In the genomic region with DNA sequence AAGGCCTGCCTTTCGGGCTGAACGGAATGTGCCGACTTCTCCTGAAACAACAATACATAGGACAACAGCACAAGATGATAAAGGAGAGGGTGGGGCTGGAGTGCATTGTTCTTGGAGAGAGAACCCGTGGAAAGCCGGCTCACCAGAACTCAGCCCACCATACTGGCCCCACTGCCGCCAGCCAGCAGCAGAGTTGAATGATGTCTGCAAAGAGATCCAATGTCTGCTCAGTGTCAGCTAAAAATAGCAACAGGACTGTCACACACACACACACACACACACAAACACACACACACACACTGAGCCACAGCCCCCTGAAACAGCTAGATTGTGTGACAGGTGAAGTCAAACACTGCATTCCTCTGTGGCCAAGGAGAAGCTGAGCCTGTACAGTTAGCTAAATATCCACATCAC, we compare ENCODE assay signal across 13 mouse cellular contexts. TPM values are rescaled to one million over a fixed set of nuclear protein-coding genes. Genes with fewer than 3 reads are reported as not detected.
DNase-seq lines count a peak whose midpoint lies in the region; ATAC-seq and TF ChIP-seq lines count a peak whose summit lies in the region.
"Had no signal": no experiment of that assay in that cellular context is flagged by ENCODE, and none has a peak within 500 bp of the region (broad histone marks: within the 10 kb centered on the region; RNA-seq: fewer than 3 reads in every experiment).

No protein-coding gene starts in this region.

- no peak for TF ChIP-seq CTCF in kidney, postnatal 0 days (IDR thresholded peaks at IDR 0.05; ENCODE audit: low read depth)
- TF ChIP-seq CTCF in embryonic fibroblast, embryonic 13.5 days (IDR thresholded peaks at IDR 0.05; ENCODE audit: borderline replicate concordance, insufficient read depth, low read length), result no peak

- H3K4me2 ChIP-seq in kidney, postnatal 0 days (ENCODE audit: low read length), result no peak overlapping the region
- peak overlapping the region; percentile 19; the same call in 1 of the 2 replicates for H3K4me2 ChIP-seq in midbrain, embryonic 16.5 days (ENCODE audit: low read length)
- H3K4me2 ChIP-seq: limb, embryonic 13.5 days had no signal

- no peaks in the 10 kb centered on the region for H3K9me3 ChIP-seq in kidney, postnatal 0 days (replicated peaks; ENCODE audit: low read length)
- H3K9me3 ChIP-seq in midbrain, embryonic 16.5 days (replicated peaks; ENCODE audit: control insufficient read depth, low read length, poor library complexity, severe bottlenecking), result no peaks in the 10 kb centered on the region
- H3K9me3 ChIP-seq: limb, embryonic 13.5 days had no signal

- H3K4me3 ChIP-seq in kidney, postnatal 0 days (replicated peaks; ENCODE audit: low read depth, low read length), result no peak overlapping the region
- H3K4me3 ChIP-seq in embryonic fibroblast, embryonic 13.5 days (ENCODE audit: insufficient read depth, low read length), result no peak overlapping the region
- no peak overlapping the region for H3K4me3 ChIP-seq in midbrain, embryonic 16.5 days (ENCODE audit: low read depth, low read length)
- H3K4me3 ChIP-seq: limb, embryonic 13.5 days had no signal

- no peak overlapping the region for H3K9ac ChIP-seq in kidney, postnatal 0 days (ENCODE audit: low read depth, low read length)
- H3K9ac ChIP-seq in midbrain, embryonic 16.5 days (ENCODE audit: low read depth, low read length), result no peak overlapping the region
- H3K9ac ChIP-seq: limb, embryonic 13.5 days had no signal

- ATAC-seq in kidney, postnatal 0 days (replicated peaks; ENCODE audit: low FRiP score, low read depth), result peak; percentile 40; the same call in 1 of the 2 replicates
- ATAC-seq in midbrain, embryonic 16.5 days, result no peak; the same call in 1 of the 2 replicates

- no peak for TF ChIP-seq POLR2A in embryonic fibroblast, embryonic 13.5 days (IDR thresholded peaks at IDR 0.05; ENCODE audit: low read depth, low read length)

- H3K27me3 ChIP-seq in kidney, postnatal 0 days (ENCODE audit: insufficient read depth, low read length), result no peaks in the 10 kb centered on the region
- no peaks in the 10 kb centered on the region for H3K27me3 ChIP-seq in midbrain, embryonic 16.5 days (ENCODE audit: control insufficient read depth, insufficient read depth, low read depth, low read length)
- H3K27me3 ChIP-seq: limb, embryonic 13.5 days had no signal

- H3K36me3 ChIP-seq in kidney, postnatal 0 days (ENCODE audit: insufficient read depth, low read length), result no peaks in the 10 kb centered on the region
- H3K36me3 ChIP-seq in midbrain, embryonic 16.5 days (ENCODE audit: control insufficient read depth, insufficient read depth, low read length), result no peaks in the 10 kb centered on the region
- H3K36me3 ChIP-seq: G1E; limb, embryonic 13.5 days had no signal

- DNase-seq in kidney, postnatal 0 days (ENCODE audit: low spot score), result peak; percentile 48
- DNase-seq in kidney, postnatal 36 days, result no peak
- peak; percentile 25 for DNase-seq in embryo, embryonic 10 days (ENCODE audit: low spot score)
- no peak for DNase-seq in right cerebral cortex, adult 2 months (ENCODE audit: low spot score in 2 of 2)
- DNase-seq in testis, postnatal 14 days (ENCODE audit: low spot score), result no peak
- DNase-seq: adrenal gland, postnatal 25 days; cerebellum, adult 9-10 months; spleen, adult 18-20 months; thymus, postnatal 4 days had no signal

- no peak overlapping the region for H3K27ac ChIP-seq in kidney, postnatal 0 days
- peak overlapping the region; percentile 89 for H3K27ac ChIP-seq in embryonic fibroblast, embryonic 13.5 days (ENCODE audit: insufficient read depth, low read length)
- H3K27ac ChIP-seq in midbrain, embryonic 16.5 days (ENCODE audit: low read length), result no peak overlapping the region
- H3K27ac ChIP-seq: limb, embryonic 13.5 days had no signal

- 6% methylated on average over 6 of the region's 6 CpGs for WGBS in kidney, postnatal 0 days
- 12% methylated on average over 6 of the region's 6 CpGs for WGBS in midbrain, embryonic 16.5 days

- no peaks in the 10 kb centered on the region for H3K4me1 ChIP-seq in kidney, postnatal 0 days (replicated peaks; ENCODE audit: insufficient read depth, low read length)
- peaks cover 7% of the 10 kb centered on the region for H3K4me1 ChIP-seq in embryonic fibroblast, embryonic 13.5 days (ENCODE audit: control insufficient read depth, insufficient read depth, low read length)
- H3K4me1 ChIP-seq in midbrain, embryonic 16.5 days (ENCODE audit: control insufficient read depth, insufficient read depth, low read length), result peaks cover 4% of the 10 kb centered on the region
- H3K4me1 ChIP-seq: limb, embryonic 13.5 days had no signal

RNA-seq across cellular contexts. Expression of a gene that starts 58.9 kb away (rescaled TPM):
- polyA plus RNA-seq in kidney, postnatal 0 days (2015; fragmentation: Nextera tagmentation; extraction: Ambion mirVana), result not detected in 2 replicates
- polyA plus RNA-seq in embryonic fibroblast, embryonic 13.5 days (2011; ENCODE audit: insufficient read length, low read depth, missing spikeins), result not detected in 2 replicates
- not detected in 2 replicates for polyA plus RNA-seq in midbrain, embryonic 16.5 days (2015; fragmentation: Nextera tagmentation; extraction: Ambion mirVana)
- polyA plus RNA-seq: G1E; limb, embryonic 13.5 days had no signal

Comparison
In these comparisons a context has a peak if more than half of its experiments do, and no peak if none do; other contexts are left out.
1. DNase-seq: peak in kidney, postnatal 0 days (single experiment) and embryo, embryonic 10 days (single experiment); none in kidney, postnatal 36 days (0 of 2), right cerebral cortex, adult 2 months (0 of 2) and testis, postnatal 14 days (single experiment).